Mouse (Mus musculus): Measurements from ENCODE around the gene Rassf1.

Gene Rassf1

DNA sequence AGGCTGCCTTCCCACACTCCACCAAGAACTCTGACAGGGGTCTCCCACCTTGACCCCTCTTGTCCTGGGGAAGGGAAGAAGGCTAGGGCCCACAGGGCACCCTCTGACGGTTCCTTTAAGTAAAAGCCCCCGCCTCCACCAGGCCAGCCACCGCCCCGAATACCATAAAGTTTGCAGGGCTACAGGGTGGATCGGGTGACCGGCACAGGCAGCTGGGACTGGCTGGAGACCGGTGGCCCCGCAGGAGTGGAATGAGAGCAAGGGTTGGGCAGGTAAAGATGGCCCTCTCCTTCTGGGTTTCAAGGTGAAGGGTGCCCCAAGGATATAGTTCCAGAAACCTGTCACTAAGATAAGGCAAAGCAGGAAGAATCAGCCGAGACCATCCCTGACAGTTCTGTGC lies 55.2 kb downstream of the Rassf1 start:
- DNase-seq = no peak

DNA sequence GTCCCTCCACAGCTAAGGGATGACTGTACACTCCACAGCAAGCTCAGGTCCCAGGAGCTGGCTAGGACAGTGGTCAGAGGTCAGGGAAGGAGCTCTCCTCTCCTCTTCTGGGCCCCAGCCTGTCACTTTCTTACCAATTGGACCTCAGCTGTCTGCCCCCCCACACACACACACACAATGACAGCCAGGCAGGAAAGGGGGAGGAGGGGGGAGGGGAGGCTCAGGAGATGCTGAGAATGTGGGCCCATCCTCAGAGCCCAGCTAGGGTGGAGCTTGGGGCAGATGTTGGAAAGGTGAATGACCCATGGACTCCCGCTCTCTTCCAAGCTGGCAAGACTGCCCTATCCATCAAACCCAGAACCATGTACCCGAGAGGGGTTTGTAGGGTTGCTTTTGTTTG lies 55.7 kb downstream of the Rassf1 start:
- no peak for DNase-seq

DNA sequence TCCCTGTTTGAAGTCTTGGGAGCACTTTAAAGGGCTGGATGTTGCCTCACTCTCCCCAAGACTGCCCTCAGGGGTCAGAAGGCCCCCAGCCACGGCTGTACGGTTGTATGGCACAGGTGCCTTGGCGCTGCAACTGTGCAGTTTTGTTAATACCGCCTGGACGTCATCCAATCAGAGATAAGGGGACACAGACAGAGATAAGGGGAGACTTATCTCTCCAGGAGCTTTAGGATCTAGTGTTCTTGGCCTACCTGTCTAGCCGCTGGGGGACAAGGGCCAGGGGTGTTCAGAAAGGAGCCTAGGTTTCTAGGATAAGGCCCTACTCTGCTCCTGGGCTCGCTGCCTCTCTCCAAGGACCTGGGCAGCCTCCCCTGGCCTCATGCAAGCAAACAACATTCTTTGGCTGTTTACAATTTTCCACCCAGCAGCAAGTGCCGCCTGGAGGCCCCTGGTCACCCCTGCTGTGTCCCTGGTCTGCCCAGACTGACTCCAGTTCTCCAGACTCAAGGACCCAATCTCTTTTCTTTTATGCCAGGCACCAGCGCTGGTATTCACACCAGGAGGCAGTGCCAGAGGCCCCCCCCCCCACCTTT lies 56.4 kb downstream of the Rassf1 start:
- DNase-seq = no peak

DNA sequence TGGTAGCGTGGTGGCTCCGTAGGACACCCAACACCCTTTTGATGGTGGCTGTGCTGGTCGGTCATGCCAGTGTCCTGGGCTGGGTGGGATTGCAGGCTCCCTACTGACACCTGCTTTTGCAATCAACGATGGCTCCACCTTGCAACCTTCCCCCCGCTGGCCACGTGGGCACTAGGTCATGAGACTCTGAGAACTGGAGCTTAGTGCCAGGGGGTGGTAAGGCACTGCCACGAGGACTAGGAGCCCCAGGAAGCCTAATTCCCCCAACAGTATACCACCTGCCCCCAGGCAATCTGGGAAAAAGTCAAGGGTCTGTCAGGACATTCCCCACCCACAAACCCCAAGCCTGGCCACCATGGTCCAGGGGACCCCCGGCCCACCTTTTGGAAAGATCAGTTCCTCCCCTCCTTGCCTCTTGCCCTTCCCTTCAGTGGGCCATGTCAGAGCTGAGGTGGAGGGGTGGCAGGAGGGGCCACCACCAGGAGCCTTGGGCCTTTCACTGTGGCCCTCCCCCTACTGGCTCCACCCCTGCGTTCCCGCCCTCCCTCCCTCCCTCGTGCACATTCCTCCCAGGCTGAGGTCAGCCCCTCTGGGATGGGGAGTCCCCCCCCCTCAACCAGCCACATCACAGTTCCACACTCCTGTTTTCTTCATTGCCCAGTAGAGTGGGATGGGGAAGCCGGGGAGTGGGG lies 57.5 kb downstream of the Rassf1 start, which contains the start of gene Sema3b:
Gene Sema3b (minus strand): TSS at position 489 of the 692 bp plus-strand sequence.
- DNase-seq = no peak

GRCm38 (mm10) chr9:107609433-107609830 lies 58.1 kb downstream of the Rassf1 start:
- no peak for DNase-seq

DNA sequence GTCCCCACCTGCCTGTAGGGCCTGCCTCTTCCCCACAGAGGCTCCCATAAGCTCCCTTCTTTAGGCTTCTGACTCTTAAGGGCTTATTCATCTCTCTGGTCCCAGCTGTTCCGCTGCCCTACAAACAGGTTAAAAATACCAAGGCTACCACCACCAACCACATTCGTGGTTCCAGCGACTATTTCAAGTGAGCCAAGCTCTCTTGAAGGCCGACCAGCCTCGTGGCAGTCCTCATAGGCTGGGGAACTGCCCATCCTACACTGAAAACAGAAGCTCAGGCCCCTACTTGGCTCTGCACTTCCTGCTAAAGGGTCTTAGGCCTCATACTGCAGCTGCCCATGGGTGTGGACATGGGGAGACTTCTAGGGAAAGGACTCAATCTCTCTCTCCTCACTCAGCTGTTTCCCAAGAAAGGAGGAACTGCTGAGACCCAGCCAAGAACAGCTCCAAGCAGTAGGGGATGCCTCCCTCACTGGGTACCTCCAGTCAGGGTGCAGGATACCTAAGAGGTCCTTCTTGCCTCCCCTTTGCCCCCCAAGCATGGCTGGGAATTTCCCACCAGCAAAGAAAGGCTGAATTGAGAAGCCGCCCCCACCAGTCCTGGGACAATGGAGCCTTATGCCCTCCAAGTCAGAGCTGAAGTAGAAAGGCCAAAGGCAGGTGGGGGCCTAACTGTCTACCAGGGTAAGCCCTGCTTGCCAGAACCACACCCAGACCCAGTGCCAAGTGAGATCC lies 60.3 kb downstream of the Rassf1 start:
- DNase-seq = no peak

Measured in spleen, adult 18-20 months (tissue).